Mouse (Mus musculus): Measurements from ENCODE around the gene Jag1. TPM values are rescaled to one million over a fixed set of nuclear protein-coding genes. Genes with fewer than 3 reads are reported as not detected.

Gene Jag1
- polyA plus RNA-seq, 1 experiment from 2014 or later: 49.2 TPM

DNA sequence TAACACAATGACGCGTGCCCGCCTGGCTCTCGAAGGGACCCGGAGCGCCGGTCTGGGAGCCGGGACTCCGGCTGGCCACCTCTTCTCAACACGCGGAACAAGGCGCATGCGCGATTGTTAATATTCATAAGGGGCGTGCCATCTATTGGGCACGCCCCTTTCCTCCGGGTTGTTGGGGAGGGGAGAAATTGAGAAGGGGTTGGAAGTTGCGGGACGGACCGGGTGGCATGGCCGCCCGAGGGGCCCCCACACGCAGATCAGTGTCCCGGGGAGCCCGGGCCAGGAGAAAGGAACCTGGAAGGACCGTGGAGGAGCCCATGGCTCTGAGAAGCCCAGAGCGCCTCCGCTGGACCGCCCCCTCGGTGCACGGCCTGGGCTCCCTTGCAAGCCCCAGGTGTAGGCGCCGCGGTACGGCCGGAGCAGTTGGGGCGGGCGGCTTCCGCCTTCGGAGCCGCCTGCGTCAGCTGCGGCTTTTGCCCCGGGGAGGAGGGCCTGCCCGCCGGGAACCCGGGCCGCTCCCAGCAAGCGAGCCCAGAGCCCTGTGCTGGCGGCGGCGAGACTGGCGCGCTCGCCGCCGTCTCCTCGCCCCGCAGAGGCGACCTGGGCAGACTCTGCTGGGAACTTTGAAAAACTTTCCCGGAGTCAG is 354 bp upstream of the Jag1 start:
- peak overlapping the region; percentile 89 for H3K4me2 ChIP-seq (replicated peaks; ENCODE audit: low read depth, low read length)
- peak; percentile 84 for ATAC-seq (ENCODE audit: low FRiP score, low TSS enrichment)
- H3K36me3 ChIP-seq (ENCODE audit: insufficient read depth, low read length): no peaks in the 10 kb centered on the region
- H3K4me1 ChIP-seq (ENCODE audit: insufficient read depth, low read length): peaks cover 31% of the 10 kb centered on the region
- H3K4me3 ChIP-seq (ENCODE audit: low read length): peak overlapping the region; percentile 83
- no peaks in the 10 kb centered on the region for H3K27me3 ChIP-seq (ENCODE audit: insufficient read depth, low read length)
- H3K9me3 ChIP-seq (ENCODE audit: low read length): no peaks in the 10 kb centered on the region
- H3K9ac ChIP-seq (replicated peaks; ENCODE audit: low read length): peak overlapping the region; percentile 93
- H3K27ac ChIP-seq (ENCODE audit: low read length): peak overlapping the region; percentile 99
- under 1% methylated on average over 61 of the region's 61 CpGs for WGBS

DNA sequence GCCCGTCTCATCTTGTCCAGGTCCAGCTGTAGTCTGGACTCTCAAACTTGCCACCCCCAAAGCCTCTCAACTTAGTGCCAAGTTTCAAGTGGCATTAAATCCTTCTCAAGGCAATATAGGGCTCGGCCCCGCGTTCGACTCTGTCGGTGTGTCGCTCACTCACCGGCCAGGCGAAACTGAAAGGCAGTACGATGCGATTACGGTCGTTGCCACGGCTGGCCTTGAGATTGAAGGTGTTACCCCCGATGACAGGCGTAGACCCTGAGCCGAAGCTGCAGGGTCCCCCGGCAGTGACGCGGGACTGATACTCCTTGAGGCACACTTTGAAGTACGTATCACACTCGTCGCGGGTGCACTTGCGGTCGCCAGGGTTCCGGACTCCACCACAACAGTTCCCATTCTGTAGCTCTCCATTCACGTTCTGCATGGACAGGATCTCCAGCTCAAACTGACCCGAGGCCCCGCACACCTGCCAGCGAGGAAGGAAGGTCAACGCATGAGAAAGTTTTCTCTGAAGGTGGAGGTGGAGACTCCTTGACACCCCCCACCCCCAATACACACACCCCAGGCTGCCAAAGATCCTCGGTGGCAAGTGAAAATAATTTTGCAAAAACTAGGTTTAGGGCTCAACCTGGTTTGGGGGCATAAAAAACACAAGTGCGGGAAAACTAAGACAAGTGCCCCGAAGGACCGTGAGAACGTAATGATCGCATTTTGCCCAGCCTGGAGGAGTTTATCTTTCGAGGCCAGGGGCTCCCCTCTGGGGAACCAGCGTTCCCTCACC is 1.0 kb downstream of the Jag1 start:
- peak overlapping the region; percentile 99 for H3K27ac ChIP-seq (ENCODE audit: low read length)
- no peaks in the 10 kb centered on the region for H3K9me3 ChIP-seq (ENCODE audit: low read length)
- peak overlapping the region; percentile 93 for H3K9ac ChIP-seq (replicated peaks; ENCODE audit: low read length)
- no peak for ATAC-seq (ENCODE audit: low FRiP score, low TSS enrichment)
- H3K4me2 ChIP-seq (replicated peaks; ENCODE audit: low read depth, low read length): peak overlapping the region; percentile 89
- peaks cover 36% of the 10 kb centered on the region for H3K4me1 ChIP-seq (ENCODE audit: insufficient read depth, low read length)
- H3K4me3 ChIP-seq (ENCODE audit: low read length): peak overlapping the region; percentile 83
- WGBS: under 1% methylated on average over 40 of the region's 40 CpGs
- no peaks in the 10 kb centered on the region for H3K27me3 ChIP-seq (ENCODE audit: insufficient read depth, low read length)
- H3K36me3 ChIP-seq (ENCODE audit: insufficient read depth, low read length): no peaks in the 10 kb centered on the region

DNA sequence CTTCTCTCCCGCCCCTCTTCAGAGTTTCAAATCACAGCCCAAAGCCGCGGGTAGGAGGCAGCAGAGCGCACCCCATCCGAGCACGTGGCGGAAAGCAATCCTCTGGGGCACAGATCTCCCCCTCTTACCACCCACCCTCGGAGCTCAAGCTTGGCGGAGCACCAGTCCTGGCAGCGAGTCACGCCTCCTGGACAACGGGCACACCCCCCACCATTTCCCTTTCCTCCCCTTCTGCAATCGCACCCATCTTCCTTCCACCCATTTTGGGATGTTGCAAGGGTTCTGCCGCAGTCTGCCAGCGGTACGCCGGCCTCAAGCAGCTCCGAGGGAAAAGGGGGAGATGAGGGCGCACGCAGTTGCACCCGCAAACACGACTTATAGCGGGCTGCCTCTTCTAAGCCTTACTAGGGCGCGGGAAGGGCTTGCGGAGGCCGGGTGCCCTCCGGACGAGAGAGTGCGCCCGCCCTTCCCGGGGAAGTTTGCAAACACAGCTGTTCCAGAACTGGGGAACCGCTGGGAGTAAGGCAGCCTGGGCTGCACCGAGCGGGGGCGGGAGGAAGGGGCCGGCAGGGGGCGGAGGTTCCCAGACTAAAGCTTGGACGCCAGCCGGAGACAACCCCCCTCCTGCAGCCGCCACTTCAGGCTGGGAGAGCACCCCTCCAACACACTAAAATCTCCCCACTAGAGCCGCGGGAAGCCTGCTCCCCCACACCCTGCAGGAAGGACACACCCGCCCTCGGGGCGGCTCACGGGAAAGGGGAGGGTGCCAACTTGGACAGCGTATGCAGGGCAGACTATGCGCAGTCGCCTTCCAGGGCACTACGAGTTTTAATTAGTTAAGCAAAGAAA is 2.0 kb downstream of the Jag1 start:
- peak overlapping the region; percentile 83 for H3K4me3 ChIP-seq (ENCODE audit: low read length)
- peak overlapping the region; percentile 89 for H3K4me2 ChIP-seq (replicated peaks; ENCODE audit: low read depth, low read length)
- peaks cover 46% of the 10 kb centered on the region for H3K4me1 ChIP-seq (ENCODE audit: insufficient read depth, low read length)
- no peaks in the 10 kb centered on the region for H3K27me3 ChIP-seq (ENCODE audit: insufficient read depth, low read length)
- peak overlapping the region; percentile 93 for H3K9ac ChIP-seq (replicated peaks; ENCODE audit: low read length)
- WGBS: under 1% methylated on average over 51 of the region's 51 CpGs
- peak; percentile 49 for ATAC-seq (ENCODE audit: low FRiP score, low TSS enrichment)
- H3K27ac ChIP-seq (ENCODE audit: low read length): peak overlapping the region; percentile 99
- no peaks in the 10 kb centered on the region for H3K9me3 ChIP-seq (ENCODE audit: low read length)
- no peaks in the 10 kb centered on the region for H3K36me3 ChIP-seq (ENCODE audit: insufficient read depth, low read length)

DNA sequence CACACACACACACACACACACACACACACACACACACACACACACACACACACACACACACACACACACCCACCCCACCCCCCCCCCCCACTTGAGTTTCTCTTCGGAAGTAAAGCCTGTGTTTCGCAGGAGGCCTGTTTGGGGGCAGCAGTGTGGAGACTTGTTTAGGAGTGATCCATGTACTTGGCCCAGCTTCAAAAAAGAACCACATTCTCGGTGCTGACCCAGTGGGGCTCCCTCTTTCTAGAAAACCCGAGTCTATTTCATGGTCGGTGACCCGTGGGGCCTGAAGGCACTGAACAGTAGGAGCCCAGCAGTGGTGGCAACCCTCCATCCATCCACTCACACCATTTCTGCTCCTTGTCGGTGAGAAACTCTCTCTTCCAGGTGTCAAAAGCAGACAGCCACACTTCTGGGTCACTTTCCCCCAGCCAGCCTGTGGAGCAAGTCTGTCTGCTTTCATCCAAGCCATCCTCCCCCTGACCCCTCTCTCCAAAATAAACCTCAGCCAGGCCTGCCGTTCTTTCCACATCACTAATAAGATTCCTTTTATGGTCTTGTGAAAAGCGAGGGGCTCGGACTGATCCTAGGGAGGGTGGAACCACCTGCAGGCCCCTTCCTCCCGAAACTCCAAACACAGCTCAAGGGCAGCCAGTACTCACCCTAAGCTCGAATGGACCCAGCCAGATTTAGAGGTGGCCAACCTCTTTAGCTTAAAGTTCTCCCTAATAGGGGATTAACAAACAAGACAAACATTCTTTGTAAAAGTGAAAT is 3.0 kb downstream of the Jag1 start:
- Histone ChIP-seq H3K27ac (ENCODE audit: low read length) (peak overlapping the region; percentile 99), H3K4me3 (ENCODE audit: low read length) (peak overlapping the region; percentile 83), H3K27me3 (ENCODE audit: insufficient read depth, low read length) (no peaks in the 10 kb centered on the region), H3K9me3 (ENCODE audit: low read length) (no peaks in the 10 kb centered on the region), H3K4me2 (replicated peaks; ENCODE audit: low read depth, low read length) (peak overlapping the region; percentile 89), H3K4me1 (ENCODE audit: insufficient read depth, low read length) (peaks cover 55% of the 10 kb centered on the region), H3K36me3 (ENCODE audit: insufficient read depth, low read length) (no peaks in the 10 kb centered on the region), H3K9ac (replicated peaks; ENCODE audit: low read length) (peak overlapping the region; percentile 93)
- ATAC-seq (ENCODE audit: low FRiP score, low TSS enrichment): no peak
- WGBS: 9% methylated on average over 12 of the region's 12 CpGs

DNA sequence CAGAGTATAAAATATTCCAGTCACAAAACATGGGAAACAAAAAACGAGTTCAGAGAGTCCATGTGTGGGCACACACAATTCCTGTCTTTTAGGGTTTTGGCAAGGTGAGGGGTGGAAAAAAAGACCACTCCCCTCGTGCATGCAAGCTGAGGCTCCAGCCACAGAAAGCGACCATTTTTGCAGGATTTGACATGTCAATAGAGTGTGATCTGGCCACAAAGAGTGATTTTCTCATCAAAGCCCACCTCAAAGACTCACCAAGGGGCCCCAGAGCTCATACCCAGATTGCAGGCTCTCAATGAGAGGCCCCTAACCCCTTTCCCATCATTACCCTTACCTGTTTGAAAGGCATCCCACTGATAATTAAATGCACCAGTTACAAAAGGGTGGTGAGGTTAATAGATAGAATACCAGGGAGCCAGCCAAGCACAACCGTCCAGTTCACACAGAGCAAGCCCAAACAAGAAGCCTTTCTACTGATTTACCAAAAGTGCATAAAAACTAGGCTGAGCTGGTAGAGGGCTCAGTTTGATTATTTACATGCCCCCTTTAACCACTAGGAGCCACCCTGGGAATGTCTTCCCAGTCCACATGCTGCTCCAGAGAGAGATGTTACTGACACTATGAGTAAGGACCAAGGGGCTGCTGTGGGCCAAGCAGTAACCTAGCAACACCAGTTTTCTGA is 6.1 kb downstream of the Jag1 start:
- 44% methylated on average over 4 of the region's 4 CpGs for WGBS
- H3K4me2 ChIP-seq (replicated peaks; ENCODE audit: low read depth, low read length): peak overlapping the region; percentile 89
- H3K4me3 ChIP-seq (ENCODE audit: low read length): peak overlapping the region; percentile 16

DNA sequence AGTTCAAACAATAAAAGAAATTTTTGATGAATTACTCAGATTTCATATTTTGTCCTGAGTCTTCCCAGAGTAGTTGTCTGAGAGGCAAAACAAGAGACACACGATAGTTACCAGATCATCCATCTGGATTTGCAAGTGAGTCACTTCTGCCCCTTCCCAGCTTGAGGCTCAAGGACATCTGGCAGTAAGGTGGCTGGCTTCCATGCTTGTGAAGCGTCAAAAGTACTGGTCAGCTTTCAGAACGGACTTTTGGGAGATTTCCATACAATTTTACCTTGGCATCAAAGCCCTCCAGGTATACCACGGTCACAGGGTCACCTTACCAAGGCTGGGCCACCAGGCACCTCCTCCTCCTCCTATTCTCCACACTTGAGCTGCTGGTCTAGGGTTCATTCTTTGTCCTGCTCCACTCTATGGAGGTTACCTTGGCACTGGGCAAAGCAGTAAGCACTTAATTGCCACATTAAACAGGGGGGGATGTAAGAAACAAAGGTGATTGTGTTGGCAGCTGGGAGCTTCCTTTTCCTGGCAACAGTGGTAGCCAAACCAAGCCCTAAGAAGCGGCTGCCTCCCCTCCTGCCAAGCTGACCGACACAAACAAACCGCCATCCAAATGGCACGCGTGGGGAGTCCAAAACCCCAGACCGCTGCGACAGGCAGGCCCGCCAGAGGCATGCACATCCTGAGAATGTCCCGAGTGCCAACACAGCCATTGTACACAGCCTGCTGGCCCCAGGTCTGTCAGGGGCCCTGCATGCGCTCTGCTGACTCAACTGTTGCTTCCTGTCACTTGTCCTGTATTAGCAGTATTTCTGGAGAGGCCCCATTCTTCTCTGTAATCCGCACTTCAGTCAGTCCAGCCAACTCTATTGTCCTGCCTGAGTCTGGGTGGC is 6.9 kb downstream of the Jag1 start:
- Histone ChIP-seq H3K4me1 (ENCODE audit: insufficient read depth, low read length) (peaks cover 67% of the 10 kb centered on the region), H3K36me3 (ENCODE audit: insufficient read depth, low read length) (peaks cover 19% of the 10 kb centered on the region), H3K4me2 (replicated peaks; ENCODE audit: low read depth, low read length) (peak overlapping the region; percentile 89), H3K9ac (replicated peaks; ENCODE audit: low read length) (peak overlapping the region; percentile 2), H3K4me3 (ENCODE audit: low read length) (peak overlapping the region; percentile 16), H3K9me3 (ENCODE audit: low read length) (no peaks in the 10 kb centered on the region), H3K27me3 (ENCODE audit: insufficient read depth, low read length) (no peaks in the 10 kb centered on the region), H3K27ac (ENCODE audit: low read length) (peak overlapping the region; percentile 73)
- no peak for ATAC-seq (ENCODE audit: low FRiP score, low TSS enrichment)
- WGBS: 45% methylated on average over 15 of the region's 15 CpGs

More for the DNA sequence above, 6.1 kb downstream of the Jag1 start:
- peak; percentile 64 for ATAC-seq (ENCODE audit: low FRiP score, low TSS enrichment)
- H3K27ac ChIP-seq (ENCODE audit: low read length): peak overlapping the region; percentile 73
- peak overlapping the region; percentile 2 for H3K9ac ChIP-seq (replicated peaks; ENCODE audit: low read length)
- no peaks in the 10 kb centered on the region for H3K9me3 ChIP-seq (ENCODE audit: low read length)
- peaks cover 67% of the 10 kb centered on the region for H3K4me1 ChIP-seq (ENCODE audit: insufficient read depth, low read length)
- no peaks in the 10 kb centered on the region for H3K27me3 ChIP-seq (ENCODE audit: insufficient read depth, low read length)
- peaks cover 12% of the 10 kb centered on the region for H3K36me3 ChIP-seq (ENCODE audit: insufficient read depth, low read length)

DNA sequence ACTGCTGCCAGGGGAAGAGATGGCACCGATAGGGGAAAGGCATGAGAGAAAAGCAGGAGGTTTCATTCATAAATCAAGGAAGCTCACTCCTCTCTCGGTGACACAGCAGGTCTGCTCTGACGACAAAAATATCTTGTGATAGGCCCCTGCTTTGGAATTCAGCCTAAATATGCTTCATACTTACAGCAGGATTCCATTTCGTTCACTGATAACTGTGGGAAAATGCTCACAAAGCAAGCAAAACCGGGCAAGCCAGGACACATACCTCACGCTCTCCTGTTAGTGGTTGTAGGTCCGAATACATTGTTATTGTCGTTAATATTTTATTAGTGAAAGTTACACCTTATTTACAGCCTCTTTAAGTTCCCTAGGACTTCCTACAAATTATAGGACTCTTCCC is 8.5 kb downstream of the Jag1 start:
- H3K4me2 ChIP-seq (replicated peaks; ENCODE audit: low read depth, low read length): peak overlapping the region; percentile 89
- 37% methylated on average over 8 of the region's 8 CpGs for WGBS
- peaks cover 32% of the 10 kb centered on the region for H3K36me3 ChIP-seq (ENCODE audit: insufficient read depth, low read length)
- no peak for ATAC-seq (ENCODE audit: low FRiP score, low TSS enrichment)
- peaks cover 62% of the 10 kb centered on the region for H3K4me1 ChIP-seq (ENCODE audit: insufficient read depth, low read length)
- H3K27ac ChIP-seq (ENCODE audit: low read length): peak overlapping the region; percentile 16
- H3K4me3 ChIP-seq (ENCODE audit: low read length): no peak overlapping the region
- H3K27me3 ChIP-seq (ENCODE audit: insufficient read depth, low read length): no peaks in the 10 kb centered on the region
- H3K9ac ChIP-seq (replicated peaks; ENCODE audit: low read length): peak overlapping the region; percentile 48
- H3K9me3 ChIP-seq (ENCODE audit: low read length): no peaks in the 10 kb centered on the region

DNA sequence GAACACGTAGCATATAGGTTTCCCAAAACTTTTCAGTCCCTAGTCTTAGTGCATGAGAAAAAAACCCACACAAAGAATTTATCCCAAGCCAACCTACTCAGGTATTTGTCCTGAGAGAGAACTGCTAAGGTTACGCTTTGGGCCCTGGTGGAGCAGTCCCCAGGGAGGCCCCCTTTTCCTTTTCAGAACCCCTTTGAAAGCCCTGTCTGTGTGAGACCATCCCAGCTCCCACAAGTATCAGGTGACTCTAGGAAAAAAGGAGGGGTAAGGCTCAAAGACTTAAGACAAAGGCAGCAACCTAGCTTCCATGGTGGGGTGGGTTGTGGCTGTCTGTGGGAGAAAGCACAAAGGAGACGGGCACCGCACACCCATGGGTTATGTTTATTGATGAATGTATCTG is 9.2 kb downstream of the Jag1 start:
- 0 out of 2 replicates have a peak overlapping the region, but pooled peaks have one; percentile 39 for H3K9ac ChIP-seq (replicated peaks; ENCODE audit: low read length)
- no peaks in the 10 kb centered on the region for H3K27me3 ChIP-seq (ENCODE audit: insufficient read depth, low read length)
- ATAC-seq (ENCODE audit: low FRiP score, low TSS enrichment): no peak
- H3K4me1 ChIP-seq (ENCODE audit: insufficient read depth, low read length): peaks cover 55% of the 10 kb centered on the region
- H3K27ac ChIP-seq (ENCODE audit: low read length): no peak overlapping the region
- no peak overlapping the region for H3K4me2 ChIP-seq (replicated peaks; ENCODE audit: low read depth, low read length)
- 73% methylated on average over 4 of the region's 4 CpGs for WGBS
- H3K36me3 ChIP-seq (ENCODE audit: insufficient read depth, low read length): peaks cover 32% of the 10 kb centered on the region
- no peak overlapping the region for H3K4me3 ChIP-seq (ENCODE audit: low read length)
- H3K9me3 ChIP-seq (ENCODE audit: low read length): no peaks in the 10 kb centered on the region
